Mouse (Mus musculus) heart, embryonic 13.5 days (tissue): Measurements from ENCODE around the gene Olfr926. TPM values are rescaled to one million over a fixed set of nuclear protein-coding genes. Genes with fewer than 3 reads are reported as not detected.
"Not testable (repeated sequence)": the region's sequence is repeated elsewhere in the genome, so short reads cannot be mapped to it uniquely, and the experiment has no call there.

ENCODE experiments used
- ATAC-seq: fragments of 200-750 bp; cut with Nextera tagmentation; 2 replicates; pipeline ENCODE4 v1.8.0; 2017; ENCODE audit warnings: moderate TSS enrichment; ENCODE audit not compliant: insufficient number of reproducible peaks, low FRiP score, low TSS enrichment; ENCODE audit errors: extremely low read depth
- H3K27ac ChIP-seq: fragments of 300-500 bp; sonication (generic); replicated peaks from 2 replicates; pipeline ENCODE4 v1.5.1; 2015; ENCODE audit warnings: moderate library complexity, mild to moderate bottlenecking, inconsistent platforms
- H3K27me3 ChIP-seq: fragments of 300-500 bp; sonication (generic); replicated peaks from 2 replicates; pipeline ENCODE4 v1.6.1; 2015; ENCODE audit warnings: mild to moderate bottlenecking, inconsistent platforms
- H3K36me3 ChIP-seq: fragments of 300-500 bp; sonication (generic); 2 replicates; pipeline ENCODE4 v1.6.1; 2015; ENCODE audit warnings: mild to moderate bottlenecking, inconsistent platforms
- H3K4me1 ChIP-seq: fragments of 300-500 bp; sonication (generic); 2 replicates; pipeline ENCODE4 v1.6.1; 2015; ENCODE audit warnings: inconsistent platforms
- H3K4me2 ChIP-seq: fragments of 300-500 bp; sonication (generic); 2 replicates; pipeline ENCODE4 v1.6.1; 2015; ENCODE audit warnings: inconsistent platforms, mild to moderate bottlenecking, moderate library complexity
- H3K4me3 ChIP-seq: fragments of 300-500 bp; sonication (generic); 2 replicates; pipeline ENCODE4 v1.5.1; 2015; ENCODE audit warnings: moderate library complexity, mild to moderate bottlenecking, inconsistent platforms
- H3K9ac ChIP-seq: fragments of 300-500 bp; sonication (generic); 2 replicates; pipeline ENCODE4 v1.6.1; 2015; ENCODE audit warnings: inconsistent platforms, mild to moderate bottlenecking, moderate library complexity
- H3K9me3 ChIP-seq: fragments of 300-500 bp; sonication (generic); 2 replicates; pipeline ENCODE4 v1.6.1; 2016; ENCODE audit warnings: inconsistent platforms
- WGBS: fragments of 180-500 bp; shearing (Covaris S2); methylation state at CpG from one replicate; pipeline ENCODE4 v1.1.7; 2015; ENCODE audit warnings: mixed read lengths; 5-methylcytosine and 5-hydroxymethylcytosine counted together
- polyA plus RNA-seq: library from polyadenylated mRNA; unstranded; fragments of >200 nt; fragmentation: Nextera tagmentation; extraction: Ambion mirVana; gene quantifications from 2 replicates; pipeline ENCODE4 v1.2.1, GENCODE M21; 2015

The Olfr926 gene
- not detected in 2 replicates for polyA plus RNA-seq

GRCm38 (mm10) chr9:38876826-38877225 lies at the start of gene Olfr926:
TSS of gene Olfr926 (plus strand) at chr9:38877126.
- Histone ChIP-seq H3K27me3 (no peaks in the 10 kb centered on the region), H3K36me3 (no peaks in the 10 kb centered on the region), H3K9ac (no peak within 1 kb of the TSS), H3K27ac (no peak within 1 kb of the TSS), H3K4me1 (no peaks in the 10 kb centered on the region), H3K4me2 (no peak within 1 kb of the TSS), H3K4me3 (no peak within 1 kb of the TSS), H3K9me3 (0 out of 2 replicates have a peak, but pooled peaks cover 5% of the 10 kb centered on the region)
- WGBS: 68% methylated on average over 2 of the region's 2 CpGs
- no peak for ATAC-seq

GRCm38 (mm10) chr9:38833027-38833426 lies 43.9 kb upstream of the Olfr926 start:
- WGBS: 33% methylated on average over 2 of the region's 2 CpGs
- ATAC-seq: no peak
- H3K9me3 ChIP-seq: no peaks in the 10 kb centered on the region
- H3K4me1 ChIP-seq: peaks cover 4% of the 10 kb centered on the region; the same call in 1 of the 2 replicates
- H3K27me3 ChIP-seq: no peaks in the 10 kb centered on the region
- no peak overlapping the region for H3K4me3 ChIP-seq
- peak overlapping the region; percentile 27 for H3K4me2 ChIP-seq
- no peak overlapping the region for H3K9ac ChIP-seq
- no peak overlapping the region for H3K27ac ChIP-seq
- no peaks in the 10 kb centered on the region for H3K36me3 ChIP-seq

- Histone ChIP-seq H3K36me3 (no peaks in the 10 kb centered on the region), H3K4me2 (no peak within 1 kb of the TSS), H3K27ac (no peak within 1 kb of the TSS), H3K9ac (no peak within 1 kb of the TSS), H3K4me1 (no peaks in the 10 kb centered on the region), H3K4me3 (no peak within 1 kb of the TSS), H3K9me3 (no peaks in the 10 kb centered on the region), H3K27me3 (no peaks in the 10 kb centered on the region)
- no peak for ATAC-seq
- WGBS: 71% methylated on average over 1 of the region's 1 CpGs
Observed at GRCm38 (mm10) chr9:38844149-38844548, 32.8 kb upstream of the Olfr926 start, which contains the start of gene Olfr924. TSS of gene Olfr924 (plus strand) at chr9:38844449.

GRCm38 (mm10) chr9:38854760-38855159 lies 22.2 kb upstream of the Olfr926 start, which contains the start of gene Olfr26:
TSS of gene Olfr26 (plus strand) at chr9:38855060.
- Histone ChIP-seq H3K4me1 (no peaks in the 10 kb centered on the region), H3K9me3 (no peaks in the 10 kb centered on the region), H3K27me3 (no peaks in the 10 kb centered on the region), H3K4me3 (no peak within 1 kb of the TSS), H3K9ac (no peak within 1 kb of the TSS), H3K36me3 (no peaks in the 10 kb centered on the region), H3K4me2 (no peak within 1 kb of the TSS), H3K27ac (no peak within 1 kb of the TSS)
- no peak for ATAC-seq

- not testable (repeated sequence) for H3K4me2 ChIP-seq, H3K36me3 ChIP-seq, H3K27ac ChIP-seq, H3K4me3 ChIP-seq, ATAC-seq, H3K9ac ChIP-seq, H3K4me1 ChIP-seq, H3K9me3 ChIP-seq, H3K27me3 ChIP-seq
- 60% methylated on average over 2 of the region's 2 CpGs for WGBS
Observed at GRCm38 (mm10) chr9:38874880-38875279, 2.0 kb upstream of the Olfr926 start.

Other genes starting within 250 kb of the Olfr926 start
- gene Olfr916, start 217.3 kb upstream of the Olfr926 start, polyA plus RNA-seq: not detected in 2 replicates
- not detected in 2 replicates for gene Olfr917, start 211.3 kb upstream of the Olfr926 start, polyA plus RNA-seq
- gene Olfr918, start 202.5 kb upstream of the Olfr926 start, polyA plus RNA-seq: not detected in 2 replicates
- not detected in 2 replicates for gene Olfr919, start 173.5 kb upstream of the Olfr926 start, polyA plus RNA-seq
- gene Vwa5a, start 158.9 kb upstream of the Olfr926 start, polyA plus RNA-seq: 16.3 and 18.8 TPM in 2 replicates
- gene Olfr920, start 124.8 kb upstream of the Olfr926 start, polyA plus RNA-seq: 0.07 TPM in 1 of 2 replicates, not detected in the other
- gene Olfr921, start 104.1 kb upstream of the Olfr926 start, polyA plus RNA-seq: not detected in 2 replicates
- gene Olfr922, start 62.5 kb upstream of the Olfr926 start, polyA plus RNA-seq: not detected in 2 replicates
- gene Olfr923, start 50.6 kb upstream of the Olfr926 start, polyA plus RNA-seq: not detected in 2 replicates
- gene Olfr924, start 32.7 kb upstream of the Olfr926 start, polyA plus RNA-seq: not detected in 2 replicates
- gene Olfr26, start 22.1 kb upstream of the Olfr926 start, polyA plus RNA-seq: not detected in 2 replicates
- gene Olfr930, start 52.7 kb downstream of the Olfr926 start, polyA plus RNA-seq: not detected in 2 replicates
- gene Olfr933, start 95.2 kb downstream of the Olfr926 start, polyA plus RNA-seq: not detected in 2 replicates
- gene Olfr934, start 111.2 kb downstream of the Olfr926 start, polyA plus RNA-seq: not detected in 2 replicates
- gene Olfr935, start 122.6 kb downstream of the Olfr926 start, polyA plus RNA-seq: not detected in 2 replicates
- not detected in 2 replicates for gene Olfr146, start 146.3 kb downstream of the Olfr926 start, polyA plus RNA-seq
- gene Olfr937, start 187.8 kb downstream of the Olfr926 start, polyA plus RNA-seq: not detected in 2 replicates
- not detected in 2 replicates for gene Olfr938, start 201.8 kb downstream of the Olfr926 start, polyA plus RNA-seq